Mouse (Mus musculus): ENCODE measurements around the gene Surf4.
A peak's percentile ranks its signal among the peaks of the same experiment; 100 is the strongest.

The Surf4 gene

DNA sequence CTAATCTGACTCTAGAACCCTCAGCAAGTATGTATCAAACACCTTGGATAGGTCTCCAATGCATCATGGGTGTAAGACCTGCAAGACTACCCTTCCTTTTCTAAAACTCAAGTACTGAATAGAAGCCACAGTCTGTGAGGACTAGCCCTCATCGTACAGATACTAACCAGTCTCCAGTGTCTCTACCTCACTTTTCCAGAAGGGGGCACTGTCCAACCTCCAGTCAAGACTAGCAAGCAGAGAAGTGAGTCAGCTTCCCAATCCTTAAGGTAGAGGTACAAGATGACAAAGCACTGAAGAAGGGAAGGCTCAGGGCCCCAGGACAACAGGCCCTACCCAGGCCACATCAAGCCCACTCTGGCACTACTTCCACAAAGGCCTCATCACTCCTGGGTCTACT lies 3.3 kb downstream of the Surf4 start:
- DNase-seq (ENCODE audit: low read depth, low spot score) = no peak

DNA sequence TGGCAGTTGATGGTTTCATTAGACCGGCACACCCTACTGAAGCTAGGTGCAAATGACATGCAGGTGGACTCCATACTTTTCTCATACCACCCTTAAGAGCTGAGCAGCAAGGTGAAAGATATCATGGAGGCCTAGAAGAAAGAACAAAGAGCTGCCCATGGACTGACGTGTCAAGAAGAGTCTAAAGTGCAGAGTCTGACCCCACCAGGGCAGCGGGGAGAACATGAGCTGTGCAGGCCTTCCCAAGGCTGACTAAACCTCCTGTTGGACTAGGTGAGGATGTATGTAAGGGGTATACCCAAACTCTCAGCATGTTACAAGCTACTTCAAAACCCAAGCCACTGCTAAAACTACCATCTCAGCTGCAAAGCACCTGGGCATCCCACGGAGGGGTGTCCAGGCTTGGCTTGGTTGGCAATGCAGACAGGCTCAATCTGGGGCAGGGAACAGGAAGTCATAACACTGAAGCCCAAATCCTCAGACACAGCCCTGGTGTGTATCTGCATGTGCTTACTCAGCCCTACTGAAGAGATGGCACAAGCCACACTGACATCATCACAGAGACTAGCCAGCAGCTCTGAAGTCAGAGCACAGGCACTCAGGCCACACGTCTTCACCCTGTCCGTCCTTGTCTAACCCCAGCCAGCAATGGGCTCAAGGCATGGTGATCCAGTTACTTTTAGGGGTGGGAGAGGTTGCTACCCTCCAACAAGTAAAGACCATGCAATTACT lies 5.8 kb downstream of the Surf4 start:
- no peak for DNase-seq (ENCODE audit: low read depth, low spot score)

DNA sequence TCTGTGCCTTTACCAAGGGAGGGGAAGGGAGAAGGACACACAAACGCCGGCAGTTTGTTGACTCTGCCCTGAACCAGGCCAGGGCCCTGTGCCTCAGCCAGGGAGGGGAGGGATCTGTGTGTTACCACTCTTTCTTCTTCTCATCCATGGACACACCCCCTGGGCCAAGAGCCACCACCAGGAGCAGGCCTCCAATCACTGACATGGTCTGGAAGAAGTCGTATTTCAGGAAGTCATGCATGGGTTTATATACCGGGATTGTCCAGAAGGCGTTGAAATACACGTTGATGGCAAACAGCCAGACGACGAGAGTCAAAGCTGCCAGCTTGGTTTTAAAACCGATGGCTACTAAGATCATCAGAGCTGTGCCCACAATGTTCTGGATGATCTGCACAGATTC lies 11.9 kb downstream of the Surf4 start:
- no peak for DNase-seq (ENCODE audit: low read depth, low spot score)

DNA sequence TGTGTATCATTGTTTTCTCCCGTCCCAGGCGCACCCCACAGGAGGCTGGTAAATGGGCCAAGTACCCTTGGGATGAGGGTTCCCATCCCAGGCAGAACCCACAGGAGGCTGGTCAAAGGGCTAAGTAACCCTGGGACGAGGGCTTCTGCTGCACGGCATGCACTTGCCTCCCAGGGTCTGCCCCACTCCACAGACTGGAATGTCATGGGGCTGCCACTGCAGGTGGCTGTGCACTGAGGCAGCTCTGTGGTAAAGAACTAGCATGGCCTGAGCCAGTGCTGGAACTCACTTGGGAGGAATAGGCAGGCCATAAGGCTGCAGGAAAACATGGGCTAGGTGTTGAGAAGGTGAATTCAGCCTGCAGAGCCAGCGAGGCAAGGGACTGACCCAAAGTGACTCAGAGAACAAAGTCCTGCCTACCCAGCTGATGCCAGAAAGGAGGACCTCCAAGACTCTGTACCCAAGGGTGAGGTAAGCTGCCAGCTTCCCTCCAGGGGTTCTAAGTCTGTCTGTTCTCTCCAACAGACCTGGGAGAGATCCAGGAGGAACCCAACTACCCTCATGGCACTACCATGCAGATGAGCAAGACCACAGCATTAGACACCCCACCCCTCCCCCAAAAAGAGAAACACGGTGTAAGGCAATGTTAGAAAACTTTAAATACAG lies 13.4 kb downstream of the Surf4 start:
- DNase-seq (ENCODE audit: low read depth, low spot score) = no peak

DNA sequence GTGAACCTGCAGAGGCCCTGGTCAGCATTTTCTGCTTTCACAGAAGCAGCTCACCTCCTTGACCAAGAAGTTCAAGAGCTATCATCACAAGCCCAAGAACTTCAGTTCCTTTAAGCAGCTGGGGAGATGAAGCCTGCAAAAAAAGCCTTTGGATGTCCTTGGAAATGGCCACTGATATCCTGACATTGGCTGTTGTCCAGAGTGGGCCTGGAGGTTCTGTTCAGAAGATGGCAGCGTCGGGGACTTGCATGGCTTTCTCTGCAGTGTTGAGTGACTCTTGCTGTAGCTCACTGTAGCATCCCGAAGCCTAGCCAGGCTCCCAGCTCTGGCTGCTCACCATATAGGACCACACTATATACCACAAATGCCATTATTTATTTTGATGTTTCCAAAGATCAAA lies 14.0 kb downstream of the Surf4 start:
- DNase-seq (ENCODE audit: low read depth, low spot score) = no peak

DNA sequence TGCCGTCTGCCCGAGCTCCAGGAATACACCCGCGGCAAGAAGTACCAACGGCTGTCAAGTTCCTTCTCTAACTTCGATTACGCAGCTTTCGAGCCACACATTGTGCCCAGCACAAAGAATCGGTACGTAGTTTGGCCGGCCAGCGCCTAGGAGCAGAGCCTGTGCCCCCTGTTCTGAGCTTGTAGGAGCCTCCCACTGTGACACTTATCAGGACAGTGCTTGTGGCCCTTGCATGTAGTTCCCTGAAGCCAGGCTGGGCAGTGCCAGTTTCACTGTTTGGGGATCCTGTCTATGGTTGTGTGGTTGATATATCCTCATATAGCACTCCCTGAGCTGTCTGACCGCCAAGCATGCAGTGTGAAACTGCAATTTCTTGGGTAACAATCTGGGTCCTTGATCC lies 17.0 kb downstream of the Surf4 start:
- DNase-seq (ENCODE audit: low read depth, low spot score) = no peak

DNA sequence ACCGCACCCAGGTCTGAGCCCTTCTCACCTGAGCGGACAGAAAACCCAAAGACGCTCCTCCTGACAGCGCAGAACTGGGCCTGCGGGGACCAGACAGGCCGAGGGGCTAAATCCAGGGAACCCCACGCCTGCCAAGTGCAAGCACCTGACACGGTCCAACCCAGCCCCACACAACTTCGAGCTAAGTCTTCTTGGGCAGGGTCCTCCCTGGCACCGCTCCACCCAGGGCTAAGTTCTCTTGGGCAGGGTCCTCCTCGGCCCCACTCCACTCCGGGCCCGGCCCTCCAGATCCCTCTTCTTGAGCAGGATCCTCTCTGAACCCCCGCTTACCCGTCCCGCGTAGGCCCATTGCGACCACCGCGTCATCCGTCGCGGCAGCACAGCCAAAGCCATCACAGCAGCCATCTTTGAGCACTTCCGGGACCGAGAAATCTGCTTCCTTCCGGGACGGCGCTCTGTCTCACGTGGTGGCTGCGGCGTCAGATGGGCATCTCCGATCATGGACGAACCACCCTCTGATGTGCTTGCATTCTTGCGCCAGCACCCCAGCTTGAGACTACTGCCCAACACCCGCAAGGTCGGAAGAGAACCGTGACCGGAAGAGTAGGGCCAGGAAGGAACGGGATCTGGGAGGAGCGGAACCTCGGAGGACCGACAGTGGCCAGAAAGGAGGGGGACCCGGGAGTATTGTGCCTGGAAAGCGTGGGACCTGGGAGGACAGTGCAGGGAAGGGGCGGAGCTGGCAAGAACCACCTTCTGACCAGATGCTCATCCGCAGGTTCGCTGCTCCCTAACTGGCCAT lies 17.6 kb downstream of the Surf4 start, which contains the start of the genes Surf2 and Surf1:
Surf2 (plus strand) TSS at position 441 of the 802 bp plus-strand sequence.
Surf1 (minus strand) TSS at position 604 of the 802 bp plus-strand sequence.
- peak; percentile 71 for DNase-seq (ENCODE audit: low read depth, low spot score)

DNA sequence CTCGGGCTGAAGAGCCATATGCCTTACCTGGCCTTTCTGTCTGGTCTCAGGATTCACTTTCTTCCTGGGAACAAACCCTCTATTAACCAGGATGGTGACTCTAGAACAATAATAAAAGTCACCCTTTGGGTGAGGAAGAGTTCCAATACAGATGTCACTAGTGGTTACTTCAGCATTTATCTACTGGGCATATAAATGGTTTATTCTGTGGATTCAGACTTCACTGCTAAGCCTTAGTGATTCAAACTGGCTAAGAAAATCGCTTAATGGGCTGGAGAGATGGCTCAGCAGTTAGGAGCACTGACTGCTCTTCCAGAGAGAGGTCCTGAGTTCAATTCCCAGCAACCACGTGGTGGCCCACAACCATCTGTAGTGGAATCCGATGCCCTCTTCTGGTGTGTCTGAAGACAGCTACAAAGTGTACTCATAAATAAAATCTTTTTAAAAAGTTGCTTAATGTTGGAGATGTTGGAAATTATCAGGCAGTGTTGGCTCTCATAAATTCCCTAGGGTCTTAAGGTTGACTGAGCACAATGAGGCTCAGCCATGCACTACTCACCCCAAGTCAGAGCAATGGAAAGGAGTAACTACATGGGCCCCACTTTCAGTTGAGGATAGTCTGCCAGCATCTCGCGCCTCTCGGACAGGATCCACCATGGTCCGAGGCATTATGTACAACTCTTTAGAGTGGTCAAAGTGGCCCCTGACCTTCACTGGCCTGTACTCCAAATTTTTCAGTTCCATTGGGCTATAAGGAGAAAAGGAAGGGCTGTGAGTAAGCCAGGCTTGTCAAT lies 19.4 kb downstream of the Surf4 start:
- no peak for DNase-seq (ENCODE audit: low read depth, low spot score)

DNA sequence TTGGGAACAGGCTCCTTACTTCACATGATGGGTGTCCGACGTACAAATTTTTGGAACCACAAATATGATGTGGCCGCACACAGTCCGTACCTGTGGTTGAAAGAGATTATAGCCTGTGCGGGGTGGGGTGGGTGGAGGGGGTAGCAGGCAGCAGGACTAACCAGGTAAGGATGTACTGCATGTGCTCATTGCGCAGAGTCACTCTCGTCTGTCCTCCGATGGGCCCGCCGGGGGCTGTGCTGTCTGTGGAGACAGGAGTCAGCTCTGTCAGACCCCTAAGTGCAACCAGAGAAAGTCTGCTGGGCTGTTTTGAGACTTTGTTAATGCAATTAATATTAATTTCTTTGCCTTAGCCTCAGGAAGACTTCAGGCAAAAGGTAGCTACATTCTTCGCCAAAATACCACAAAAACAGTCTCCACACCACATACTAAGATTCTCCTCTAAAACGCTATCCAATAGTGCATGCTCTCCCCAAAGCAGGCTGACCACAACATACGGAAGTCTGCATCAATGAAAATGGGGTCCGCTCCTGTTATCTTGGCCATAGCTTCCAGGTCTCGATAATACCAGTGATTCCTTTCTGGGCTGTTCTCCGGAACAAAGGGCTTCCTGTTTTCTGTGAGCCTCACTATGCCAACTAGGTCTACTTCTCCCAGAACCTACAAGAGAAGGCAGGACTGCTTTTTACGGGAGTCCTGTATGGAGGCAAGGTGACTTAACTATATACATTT lies 20.1 kb downstream of the Surf4 start:
- no peak for DNase-seq (ENCODE audit: low read depth, low spot score)

DNA sequence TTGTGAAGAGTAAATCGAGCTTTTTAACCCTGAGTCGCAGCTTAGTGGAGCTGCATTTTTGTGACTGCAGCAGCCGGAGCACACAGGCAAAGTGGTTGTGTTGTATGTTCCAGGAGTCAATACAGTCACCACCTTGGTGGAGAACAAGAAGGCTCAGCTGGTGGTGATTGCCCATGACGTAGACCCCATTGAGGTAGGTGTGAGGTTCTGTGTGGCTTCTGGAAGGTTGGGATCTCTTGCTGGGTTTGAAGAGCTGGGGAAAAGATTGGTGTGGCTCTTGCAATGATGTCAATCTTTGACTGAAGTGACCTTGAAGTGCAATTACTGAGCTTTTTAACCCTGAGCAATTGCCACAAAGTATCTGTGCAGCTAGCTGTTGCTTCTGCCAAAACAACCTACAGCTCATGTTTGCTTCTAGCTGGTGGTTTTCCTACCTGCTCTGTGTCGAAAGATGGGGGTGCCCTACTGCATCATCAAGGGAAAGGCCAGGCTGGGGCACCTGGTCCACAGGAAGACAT lies 21.4 kb downstream of the Surf4 start:
- no peak for DNase-seq (ENCODE audit: low read depth, low spot score)

DNA sequence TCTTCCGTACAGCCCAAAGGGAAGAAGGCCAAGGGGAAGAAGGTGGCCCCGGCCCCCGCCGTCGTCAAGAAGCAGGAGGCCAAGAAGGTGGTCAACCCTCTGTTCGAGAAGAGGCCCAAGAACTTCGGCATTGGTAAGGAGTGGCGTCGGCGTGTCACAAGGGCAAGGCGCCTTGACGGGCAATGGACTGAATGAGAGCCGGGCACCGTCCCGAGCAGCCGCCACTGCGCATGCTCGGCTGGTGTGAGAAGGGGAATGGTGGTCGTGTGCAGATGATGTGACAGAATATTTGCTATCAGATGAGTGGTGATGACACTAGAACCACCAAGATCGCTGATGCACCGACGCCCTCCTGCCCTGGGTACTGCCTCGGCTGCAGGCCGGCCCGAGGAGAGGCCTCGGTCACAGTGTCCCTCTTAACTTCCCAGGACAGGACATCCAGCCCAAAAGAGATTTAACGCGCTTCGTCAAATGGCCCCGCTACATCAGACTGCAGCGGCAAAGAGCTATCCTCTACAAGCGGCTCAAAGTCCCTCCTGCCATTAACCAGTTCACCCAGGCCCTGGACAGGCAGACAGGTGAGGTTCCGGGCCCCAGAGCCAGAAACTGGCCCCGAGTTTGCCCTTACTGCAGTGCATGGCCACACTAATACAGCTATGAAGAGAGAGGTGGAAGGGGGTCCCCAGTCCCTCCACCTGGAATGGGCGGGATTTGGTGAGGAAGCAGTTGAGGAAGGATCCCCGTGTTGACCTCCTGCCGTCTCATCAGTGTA lies 22.5 kb downstream of the Surf4 start:
- DNase-seq (ENCODE audit: low read depth, low spot score) = peak; percentile 67

DNA sequence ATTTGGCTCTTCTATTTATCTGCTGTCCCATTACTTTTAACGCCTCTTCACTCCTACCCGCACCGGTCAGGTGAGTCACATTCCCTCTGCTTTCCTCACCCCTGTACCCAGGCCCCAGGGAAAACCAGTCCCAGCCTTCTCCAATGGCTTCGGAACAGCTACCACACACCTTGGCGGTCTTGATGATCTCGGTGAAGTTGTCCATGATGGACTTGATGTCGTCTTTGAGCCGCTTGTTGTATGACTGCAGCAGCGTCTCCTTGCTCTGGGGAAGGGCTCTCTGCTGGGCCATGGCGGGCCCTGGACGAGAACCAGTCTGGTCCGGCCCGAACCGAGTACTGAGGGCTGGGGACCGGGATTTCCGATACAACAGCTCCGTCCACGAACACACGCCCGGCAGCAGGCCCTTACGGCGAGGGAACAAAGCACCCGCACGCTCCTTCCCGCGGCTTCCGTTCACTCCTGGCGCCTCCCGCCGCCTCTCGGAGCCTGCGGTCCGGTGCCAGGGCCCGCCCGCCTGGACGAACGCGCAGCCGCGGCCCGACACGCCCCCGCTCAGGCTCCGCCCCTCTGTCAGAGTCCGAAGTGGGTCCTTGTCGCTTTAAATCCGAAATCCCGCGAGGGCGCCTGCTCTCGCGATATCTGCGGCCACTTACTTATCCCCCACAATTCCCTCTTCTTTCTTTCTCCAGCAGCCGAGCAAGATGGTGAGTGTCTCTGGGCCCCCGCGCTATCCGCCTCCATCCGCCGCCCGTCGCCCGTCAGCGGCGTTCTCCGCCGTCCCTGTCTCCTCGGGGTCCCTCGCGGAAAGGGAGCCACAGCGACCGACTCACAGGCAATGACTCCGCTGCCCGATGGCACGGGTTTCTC lies 23.4 kb downstream of the Surf4 start, which contains the start of the genes Med22 and Rpl7a:
Med22 (minus strand) TSS at position 554 of the 870 bp plus-strand sequence.
Rpl7a (plus strand) TSS at position 641 of the 870 bp plus-strand sequence.
- DNase-seq (ENCODE audit: low read depth, low spot score) = peak; percentile 99

DNA sequence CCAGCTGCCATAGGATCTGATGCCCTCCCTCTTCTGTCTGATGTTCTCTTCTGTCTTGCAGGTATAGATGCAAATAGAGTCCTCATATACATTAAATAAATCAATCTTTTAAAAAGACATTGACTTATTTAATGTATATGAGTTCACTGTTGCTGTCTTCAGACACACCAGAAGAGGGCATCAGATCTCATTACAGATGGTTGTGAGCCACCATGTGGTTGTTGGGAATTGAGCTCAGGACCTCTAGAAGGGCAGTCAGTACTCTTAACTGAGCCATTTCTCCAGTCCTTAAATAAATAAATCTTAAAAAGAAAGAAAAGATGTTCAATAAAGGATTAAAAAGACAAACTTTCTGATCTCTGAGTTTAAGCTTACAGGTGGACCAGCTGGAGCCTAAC lies 24.3 kb downstream of the Surf4 start:
- no peak for DNase-seq (ENCODE audit: low read depth, low spot score)

DNA sequence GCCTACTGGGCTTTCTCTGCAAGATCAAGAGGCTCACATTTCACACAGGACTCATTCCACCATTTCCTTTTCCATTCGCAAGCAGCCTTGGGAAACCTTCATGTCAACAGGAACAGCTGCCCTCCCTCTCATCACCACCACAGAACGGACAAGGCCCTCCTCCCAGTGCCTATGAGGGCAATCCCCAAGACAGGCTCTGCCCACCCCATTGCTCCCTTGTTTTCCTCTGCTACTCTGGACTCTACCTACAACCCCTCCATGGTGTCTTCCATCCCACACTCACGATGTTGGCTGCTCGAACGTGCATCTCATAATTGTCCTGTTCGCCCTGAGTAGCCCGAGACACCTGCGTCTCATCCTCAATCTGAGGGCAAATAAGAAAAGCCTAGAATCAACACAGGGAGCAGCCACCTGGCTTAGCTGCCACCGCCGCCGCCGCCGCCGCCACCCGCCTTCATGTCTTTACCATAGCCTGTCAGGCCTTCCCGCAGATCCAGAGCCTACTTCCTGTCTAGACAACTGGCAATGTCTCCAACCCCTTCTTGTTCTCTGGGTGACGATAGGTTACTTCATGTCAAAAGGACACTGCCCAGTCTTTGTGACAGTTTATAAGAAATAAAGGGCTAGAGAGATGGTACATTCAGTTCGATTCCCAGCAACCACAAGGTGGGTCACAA lies 24.9 kb downstream of the Surf4 start:
- DNase-seq (ENCODE audit: low read depth, low spot score) = no peak

DNA sequence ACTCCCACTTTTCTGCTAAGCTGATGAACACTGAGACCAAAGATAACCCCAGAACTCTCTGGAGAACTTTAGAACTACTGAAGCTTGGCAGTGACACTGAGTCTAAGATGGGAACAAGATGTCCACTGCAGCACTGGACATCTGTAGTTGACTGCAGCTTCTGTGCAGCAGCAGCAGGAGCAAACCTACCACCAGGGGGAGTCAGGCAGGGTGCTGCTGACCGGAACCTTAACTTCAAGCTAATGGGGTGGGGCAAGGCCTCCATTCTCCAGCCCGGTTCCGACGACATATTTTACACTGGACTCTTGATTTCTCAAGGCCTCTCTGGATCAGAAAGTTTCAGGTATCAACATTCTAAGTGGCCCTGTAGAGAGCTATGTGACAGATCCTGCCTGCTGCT lies 26.6 kb downstream of the Surf4 start:
- no peak for DNase-seq (ENCODE audit: low read depth, low spot score)

DNA sequence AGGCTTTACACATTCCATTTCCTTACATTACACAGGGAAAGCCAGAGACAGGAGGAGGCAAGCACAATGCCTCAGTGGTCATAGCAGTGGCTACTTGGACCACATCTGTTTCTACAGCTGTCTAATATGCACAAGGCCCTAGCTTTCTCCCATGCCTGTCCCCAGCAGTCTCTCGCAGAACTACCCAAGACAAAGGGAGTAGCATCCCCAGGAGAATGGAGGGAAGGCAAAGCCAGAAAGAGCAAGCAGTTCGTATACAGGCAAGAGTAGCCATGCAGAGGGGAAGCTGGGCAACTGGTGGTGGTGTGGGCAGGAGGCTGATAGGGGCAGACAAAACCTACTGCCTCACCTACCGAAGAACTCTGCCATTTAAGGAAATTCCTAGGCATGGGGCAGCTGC lies 27.3 kb downstream of the Surf4 start:
- no peak for DNase-seq (ENCODE audit: low read depth, low spot score)

DNA sequence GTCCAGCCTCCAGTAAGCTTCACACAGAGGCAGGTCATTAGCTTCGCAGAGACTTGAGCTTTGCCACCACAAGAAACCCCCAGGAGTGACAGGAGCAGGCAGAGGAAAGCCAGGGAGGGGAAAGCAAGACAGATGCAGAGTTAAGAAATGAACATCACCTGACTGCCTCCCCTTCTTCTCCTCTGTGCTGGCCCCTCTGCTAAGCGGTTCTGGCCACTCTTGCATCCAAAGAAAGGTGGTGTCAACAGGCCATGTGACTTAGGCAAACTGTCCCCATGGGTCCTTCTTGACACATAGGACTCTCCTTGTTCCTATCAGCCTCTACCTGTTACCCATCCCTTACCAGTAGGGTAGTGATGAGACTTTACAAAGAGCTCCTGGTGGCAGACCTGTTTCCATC lies 27.8 kb downstream of the Surf4 start:
- DNase-seq (ENCODE audit: low read depth, low spot score) = no peak

DNA sequence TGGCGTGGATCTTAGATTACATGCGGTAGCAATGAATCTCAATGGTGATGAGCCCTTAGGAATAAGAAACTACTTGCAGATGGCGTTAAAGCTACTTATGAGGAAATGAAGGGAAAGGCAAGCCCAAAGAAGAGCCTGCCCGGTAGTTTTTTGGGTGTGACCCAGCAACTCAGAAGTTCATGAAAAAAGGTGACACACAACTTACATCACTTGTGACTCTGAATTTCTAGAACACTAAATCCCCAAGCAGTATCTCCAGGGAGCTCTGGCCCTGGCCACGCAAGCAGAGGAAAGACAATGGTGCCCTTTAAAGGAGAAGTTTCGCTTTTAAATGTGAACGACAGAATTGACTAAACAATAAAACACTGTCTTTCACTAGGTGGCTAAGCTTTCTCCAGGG lies 30.4 kb downstream of the Surf4 start:
- no peak for DNase-seq (ENCODE audit: low read depth, low spot score)
